ENCODE assay signal across 15 mouse cellular contexts in the genomic region with DNA sequence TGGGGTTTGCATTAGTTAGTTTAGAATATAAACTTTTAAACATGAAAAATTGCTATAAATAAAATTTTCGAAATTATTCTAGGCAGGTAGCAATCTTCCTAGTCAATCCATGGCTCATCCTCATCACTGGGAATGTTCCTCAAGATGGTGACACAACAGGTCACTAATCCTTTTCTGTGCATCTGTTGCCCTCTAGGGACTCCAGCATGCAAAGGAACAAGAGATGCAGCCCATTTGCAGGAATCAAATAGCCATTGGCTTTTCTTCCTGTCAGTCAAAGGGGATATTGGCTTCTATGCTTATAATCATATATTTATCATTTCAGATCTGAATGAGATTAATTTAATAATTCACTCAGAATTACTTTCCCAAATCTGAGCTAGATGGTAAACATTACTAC.
DNase-seq lines count a peak whose midpoint lies in the region; ATAC-seq and TF ChIP-seq lines count a peak whose summit lies in the region.
"Had no signal": no experiment of that assay in that cellular context is flagged by ENCODE, and none has a peak within 500 bp of the region (broad histone marks: within the 10 kb centered on the region; RNA-seq: fewer than 3 reads in every experiment).

No protein-coding gene starts in this region.

- 29% methylated on average over 1 of the region's 1 CpGs for WGBS in forebrain, embryonic 12.5 days
- WGBS in forebrain, embryonic 14.5 days, result 37% methylated on average over 1 of the region's 1 CpGs
- 46% methylated on average over 1 of the region's 1 CpGs for WGBS in lung, postnatal 0 days

- H3K9me3 ChIP-seq in forebrain, embryonic 12.5 days, result no peaks in the 10 kb centered on the region
- H3K9me3 ChIP-seq in forebrain, embryonic 14.5 days (replicated peaks; ENCODE audit: control insufficient read depth, low read length), result no peaks in the 10 kb centered on the region
- H3K9me3 ChIP-seq in lung, postnatal 0 days (ENCODE audit: low read length), result no peaks in the 10 kb centered on the region
- H3K9me3 ChIP-seq: heart, embryonic 15.5 days; limb, embryonic 10.5 days; liver, embryonic 15.5 days had no signal

- peaks cover 15% of the 10 kb centered on the region for H3K4me1 ChIP-seq in forebrain, embryonic 12.5 days
- H3K4me1 ChIP-seq in forebrain, embryonic 14.5 days (ENCODE audit: control insufficient read depth, insufficient read depth, low read length), result peaks cover 9% of the 10 kb centered on the region; the same call in 1 of the 2 replicates
- no peaks in the 10 kb centered on the region for H3K4me1 ChIP-seq in lung, postnatal 0 days (ENCODE audit: insufficient read depth, low read depth, low read length)
- H3K4me1 ChIP-seq: heart, embryonic 15.5 days; liver, embryonic 15.5 days had no signal

- no peaks in the 10 kb centered on the region for H3K27me3 ChIP-seq in forebrain, embryonic 12.5 days
- H3K27me3 ChIP-seq in forebrain, embryonic 14.5 days (replicated peaks; ENCODE audit: control insufficient read depth, insufficient read depth, low read length), result no peaks in the 10 kb centered on the region
- no peaks in the 10 kb centered on the region for H3K27me3 ChIP-seq in lung, postnatal 0 days (replicated peaks; ENCODE audit: insufficient read depth, low read length)
- H3K27me3 ChIP-seq: heart, embryonic 15.5 days; liver, embryonic 15.5 days had no signal

- no peak for TF ChIP-seq EP300 in lung, postnatal 0 days (IDR thresholded peaks at IDR 0.05)

- DNase-seq in forebrain, embryonic 14.5 days (ENCODE audit: low spot score), result no peak
- no peak for DNase-seq in lung, postnatal 0 days (ENCODE audit: low spot score)
- DNase-seq in lung, postnatal 14 days, result no peak
- DNase-seq in brain, adult 2 months (ENCODE audit: low read depth, low spot score), result peak; percentile 57
- peak; percentile 43 for DNase-seq in retina, embryonic 14.5 days (ENCODE audit: low spot score)
- DNase-seq in testis, postnatal 14 days (ENCODE audit: low spot score), result no peak
- DNase-seq: kidney, postnatal 14 days; thymus, adult 18-20 months had no signal

- no peak overlapping the region for H3K27ac ChIP-seq in forebrain, embryonic 12.5 days
- no peak overlapping the region for H3K27ac ChIP-seq in forebrain, embryonic 14.5 days (ENCODE audit: low read depth, low read length)
- no peak overlapping the region for H3K27ac ChIP-seq in lung, postnatal 0 days (ENCODE audit: low read length)
- H3K27ac ChIP-seq: heart, embryonic 15.5 days; limb, embryonic 10.5 days; liver, embryonic 15.5 days; macrophage had no signal

- TF ChIP-seq CTCF in lung, postnatal 0 days (IDR thresholded peaks at IDR 0.05), result peak; percentile 46

- H3K9ac ChIP-seq in forebrain, embryonic 12.5 days, result no peak overlapping the region
- no peak overlapping the region for H3K9ac ChIP-seq in forebrain, embryonic 14.5 days (ENCODE audit: low read length)
- no peak overlapping the region for H3K9ac ChIP-seq in lung, postnatal 0 days (replicated peaks; ENCODE audit: low read depth)
- H3K9ac ChIP-seq: heart, embryonic 15.5 days; liver, embryonic 15.5 days had no signal

- no peak overlapping the region for H3K4me2 ChIP-seq in forebrain, embryonic 12.5 days
- H3K4me2 ChIP-seq in forebrain, embryonic 14.5 days (ENCODE audit: low read length), result no peak overlapping the region
- H3K4me2 ChIP-seq in lung, postnatal 0 days (replicated peaks; ENCODE audit: low read depth, low read length), result no peak overlapping the region
- H3K4me2 ChIP-seq: heart, embryonic 15.5 days; liver, embryonic 15.5 days had no signal

- no peaks in the 10 kb centered on the region for H3K36me3 ChIP-seq in forebrain, embryonic 12.5 days (replicated peaks)
- no peaks in the 10 kb centered on the region for H3K36me3 ChIP-seq in forebrain, embryonic 14.5 days (ENCODE audit: control insufficient read depth, insufficient read depth, low read length)
- H3K36me3 ChIP-seq in lung, postnatal 0 days (ENCODE audit: insufficient read depth, low read length), result no peaks in the 10 kb centered on the region
- H3K36me3 ChIP-seq: heart, embryonic 15.5 days; limb, embryonic 10.5 days; liver, embryonic 15.5 days had no signal

- ATAC-seq in forebrain, embryonic 12.5 days (ENCODE audit: low FRiP score), result 0 out of 2 replicates have a peak, but pooled peaks have one; percentile 36
- ATAC-seq in forebrain, embryonic 14.5 days, result no peak
- ATAC-seq in lung, postnatal 0 days, result no peak

- H3K4me3 ChIP-seq in forebrain, embryonic 12.5 days (replicated peaks), result no peak overlapping the region
- no peak overlapping the region for H3K4me3 ChIP-seq in forebrain, embryonic 14.5 days (ENCODE audit: low read depth, low read length)
- no peak overlapping the region for H3K4me3 ChIP-seq in lung, postnatal 0 days (ENCODE audit: low read depth, low read length)
- H3K4me3 ChIP-seq: erythroblast, embryonic 14.5 days; heart, embryonic 15.5 days; limb, embryonic 10.5 days; liver, embryonic 15.5 days; myocyte had no signal

Comparison
In these comparisons a context has a peak if more than half of its experiments do, and no peak if none do; other contexts are left out.
1. DNase-seq: peak in brain, adult 2 months (single experiment) and retina, embryonic 14.5 days (single experiment); none in forebrain, embryonic 14.5 days (single experiment), lung, postnatal 0 days (single experiment), lung, postnatal 14 days (single experiment) and testis, postnatal 14 days (single experiment).